Mouse (Mus musculus): ENCODE data around the gene Adamts8. TPM values are rescaled to one million over a fixed set of nuclear protein-coding genes. Genes with fewer than 3 reads are reported as not detected.

The Adamts8 gene
- polyA plus RNA-seq (2017; shearing (Covaris generic)) = 0.11 TPM

GRCm38 (mm10) chr9:30942512-30943313 is at the start of gene Adamts8:
Adamts8 (plus strand) TSS chr9:30942562.

GRCm38 (mm10) chr9:30922197-30922894 is 20.0 kb upstream of the Adamts8 start, which contains the start of gene Adamts15:
Adamts15 (minus strand) TSS chr9:30922452.

Other genes starting within 250 kb of the Adamts8 start
- gene Adamts15, start 20.1 kb upstream of the Adamts8 start, polyA plus RNA-seq (2017; shearing (Covaris generic)) = not detected
- 16.6 TPM for gene Zbtb44, start 88.1 kb downstream of the Adamts8 start, polyA plus RNA-seq (2017; shearing (Covaris generic))
- gene St14, start 189.3 kb downstream of the Adamts8 start, polyA plus RNA-seq (2017; shearing (Covaris generic)) = 24.9 TPM

All from inflammation-experienced regulatory T-cells, adult 16 weeks (primary cell).